Mouse (Mus musculus) bone marrow macrophage, adult 2 months (primary cell): ENCODE data around the gene Ltbp4.

Experiments used
- CTCF ChIP-seq: IDR thresholded peaks from 2 replicates; pipeline ENCODE4 v1.5.1; 2012; ENCODE audit warnings: low read depth, mild to moderate bottlenecking, low read length, moderate library complexity
- POLR2A ChIP-seq: IDR thresholded peaks from 2 replicates; pipeline ENCODE4 v1.6.1; 2012; ENCODE audit warnings: mild to moderate bottlenecking, low read depth, low read length, borderline replicate concordance

DNA sequence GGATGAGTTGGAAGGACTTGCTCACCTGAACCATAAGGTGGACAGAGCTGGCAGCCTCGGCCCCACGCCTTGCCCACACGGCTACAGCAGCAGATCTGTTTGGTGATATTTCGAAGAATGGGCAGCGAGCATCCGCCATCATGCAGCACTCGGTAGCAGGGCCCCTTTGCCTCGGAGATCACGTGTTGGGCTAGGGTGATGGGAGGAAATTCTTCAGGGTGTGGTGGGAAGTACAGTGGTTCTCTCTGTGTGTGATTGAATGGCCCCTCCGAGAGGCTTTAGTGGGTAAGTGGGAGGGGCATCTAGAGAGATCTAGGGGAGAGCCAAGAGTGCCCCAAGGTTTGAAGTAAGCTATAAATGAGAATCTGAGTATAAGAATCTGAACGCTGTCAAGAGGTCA lies 9.3 kb downstream of the Ltbp4 start:
- no peak for TF ChIP-seq CTCF
- no peak for TF ChIP-seq POLR2A
